Mouse (Mus musculus) myocyte (in vitro differentiated cells): ENCODE data around the gene Bcl2l1.

Source experiments
- E2F4 ChIP-seq: IDR thresholded peaks from one replicate; pipeline ENCODE4 v1.6.1; 2011; ENCODE audit warnings: mild to moderate bottlenecking, control low read depth, moderate library complexity; ENCODE audit not compliant: insufficient read depth
- POLR2A ChIP-seq: IDR thresholded peaks from one replicate; pipeline ENCODE4 v1.6.1; 2011; ENCODE audit warnings: low read depth, mild to moderate bottlenecking, control low read depth, moderate library complexity; ENCODE audit not compliant: insufficient read length
- SRF ChIP-seq: IDR thresholded peaks from one replicate; pipeline ENCODE4 v1.6.1; 2011; ENCODE audit warnings: low read depth; ENCODE audit not compliant: control insufficient read depth, insufficient read length
- USF1 ChIP-seq: IDR thresholded peaks from one replicate; pipeline ENCODE4 v1.6.1; 2011; ENCODE audit warnings: low read depth, mild to moderate bottlenecking, control low read depth, moderate library complexity

DNA sequence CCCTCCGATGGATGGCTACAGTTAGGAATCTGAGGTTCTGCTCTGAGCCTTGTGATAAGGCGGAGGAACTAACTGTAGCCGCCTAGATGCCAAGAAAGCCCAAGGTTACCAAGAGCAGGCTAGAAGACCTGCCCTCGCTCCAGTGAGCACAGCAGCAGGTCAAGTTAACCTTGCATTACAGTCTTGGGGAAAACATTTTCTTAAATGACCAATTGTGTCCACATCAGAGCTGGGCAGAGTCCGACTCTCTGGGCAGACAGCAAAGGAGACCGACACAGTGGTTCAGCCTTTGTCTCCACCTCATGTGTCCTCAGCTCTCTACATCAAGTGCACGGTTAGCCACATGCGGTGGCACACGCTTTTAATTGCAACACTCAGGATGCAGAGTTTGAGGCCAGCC is 60.0 kb downstream of the Bcl2l1 start:
- TF ChIP-seq E2F4 (no peak), SRF (no peak), POLR2A (no peak), USF1 (no peak)
